25 mouse cellular contexts compared by ENCODE assay signal in the genomic region with DNA sequence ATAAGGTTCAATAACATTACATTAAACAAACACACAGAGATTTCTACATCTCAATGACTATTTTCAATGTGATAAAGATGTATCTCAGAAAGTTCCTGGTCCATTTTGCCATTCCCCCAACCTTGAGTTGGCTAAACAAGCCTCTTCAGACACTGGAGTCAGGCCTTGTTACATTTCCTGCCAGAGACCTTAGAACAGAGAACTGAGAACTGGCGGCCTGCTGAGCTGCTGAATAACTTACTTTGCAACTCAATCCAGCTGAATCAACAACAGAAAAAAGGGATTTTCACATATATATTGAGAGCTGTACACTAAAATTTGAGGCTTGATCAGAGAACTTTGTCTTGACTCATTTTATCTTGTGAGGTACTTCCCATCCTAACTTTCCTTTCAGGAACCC. TPM values are rescaled to one million over a fixed set of nuclear protein-coding genes. Genes with fewer than 3 reads are reported as not detected.
"Had no signal": no experiment of that assay in that cellular context is flagged by ENCODE, and none has a peak within 500 bp of the region (broad histone marks: within the 10 kb centered on the region; RNA-seq: fewer than 3 reads in every experiment).

No protein-coding gene starts in this region.

- H3K36me3 ChIP-seq: limb, embryonic 12.5 days; limb, embryonic 15.5 days; midbrain, embryonic 10.5 days; midbrain, embryonic 13.5 days; neural tube, embryonic 13.5 days; stomach, embryonic 15.5 days had no signal

- H3K27ac ChIP-seq: limb, embryonic 12.5 days; limb, embryonic 15.5 days; liver, embryonic 14.5 days; macrophage; midbrain, embryonic 10.5 days; midbrain, embryonic 13.5 days; neural tube, embryonic 13.5 days; stomach, embryonic 15.5 days had no signal

- H3K9me3 ChIP-seq: limb, embryonic 12.5 days; limb, embryonic 15.5 days; midbrain, embryonic 10.5 days; midbrain, embryonic 13.5 days; neural tube, embryonic 13.5 days; stomach, embryonic 15.5 days had no signal

- H3K4me3 ChIP-seq: limb, embryonic 12.5 days; limb, embryonic 15.5 days; midbrain, embryonic 10.5 days; midbrain, embryonic 13.5 days; myocyte; neural tube, embryonic 13.5 days; stomach, embryonic 15.5 days had no signal

- H3K27me3 ChIP-seq: limb, embryonic 12.5 days; limb, embryonic 15.5 days; midbrain, embryonic 13.5 days; neural tube, embryonic 13.5 days; stomach, embryonic 15.5 days had no signal

- H3K9ac ChIP-seq: limb, embryonic 12.5 days; limb, embryonic 15.5 days; liver, embryonic 14.5 days; liver, postnatal 0 days; lung, embryonic 14.5 days; midbrain, embryonic 13.5 days; neural tube, embryonic 13.5 days; stomach, embryonic 15.5 days had no signal

- ATAC-seq: liver, postnatal 0 days; lung, postnatal 0 days; midbrain, embryonic 13.5 days; midbrain, embryonic 16.5 days had no signal

- H3K4me2 ChIP-seq: limb, embryonic 12.5 days; limb, embryonic 15.5 days; liver, embryonic 11.5 days; lung, embryonic 14.5 days; midbrain, embryonic 13.5 days; neural tube, embryonic 13.5 days; stomach, embryonic 15.5 days had no signal

- DNase-seq: kidney, postnatal 14 days; kidney, postnatal 4 days; left cerebral cortex, postnatal 4 days; liver, postnatal 0 days; lung, embryonic 14.5 days; retina, postnatal 1 day; right cerebral cortex, postnatal 25 days; spleen, adult 18-20 months; thymus, postnatal 25 days had no signal

- H3K4me1 ChIP-seq: limb, embryonic 12.5 days; limb, embryonic 15.5 days; midbrain, embryonic 10.5 days; midbrain, embryonic 13.5 days; neural tube, embryonic 13.5 days; stomach, embryonic 15.5 days had no signal

RNA-seq across cellular contexts. Expression of a gene that starts 24.8 kb away (rescaled TPM):
- total RNA-seq: megakaryocyte, adult 5-6 weeks; monocyte, adult 5-6 weeks; neutrophil, adult 5-6 weeks had no signal
- polyA plus RNA-seq: liver, embryonic 11.5 days; liver, embryonic 14.5 days; liver, postnatal 0 days; lung, embryonic 14.5 days; lung, postnatal 0 days; macrophage; myocyte; thymus, postnatal 0 days had no signal
